Mouse (Mus musculus): ENCODE measurements around the gene A930033H14Rik. TPM values are rescaled to one million over a fixed set of nuclear protein-coding genes. Genes with fewer than 3 reads are reported as not detected.

Gene A930033H14Rik
- polyA plus RNA-seq, 1 experiment from 2014 or later, result 1.4 TPM

- peak overlapping the region; percentile 100 for H3K27ac ChIP-seq (ENCODE audit: low read length)
- H3K27me3 ChIP-seq (ENCODE audit: control insufficient read depth, insufficient read depth, low read length), result no peaks in the 10 kb centered on the region
- no peaks in the 10 kb centered on the region for H3K9me3 ChIP-seq (replicated peaks; ENCODE audit: control insufficient read depth, low read length)
- peaks cover 16% of the 10 kb centered on the region for H3K4me1 ChIP-seq (ENCODE audit: control insufficient read depth, insufficient read depth, low read length)
- H3K4me3 ChIP-seq (ENCODE audit: low read length), result peak overlapping the region; percentile 88
- peak overlapping the region; percentile 94 for H3K4me2 ChIP-seq (ENCODE audit: low read depth, low read length)
- peaks cover 10% of the 10 kb centered on the region for H3K36me3 ChIP-seq (ENCODE audit: control insufficient read depth, insufficient read depth)
- ATAC-seq (replicated peaks; ENCODE audit: extremely low read depth, insufficient read depth, low FRiP score), result no peak
- WGBS, result 53% methylated on average over 8 of the region's 8 CpGs
- peak overlapping the region; percentile 91; the same call in 1 of the 2 replicates for H3K9ac ChIP-seq (ENCODE audit: low read length)
Measured at GRCm38 (mm10) chr10:69211560-69211959, 1.3 kb downstream of the A930033H14Rik start.

DNA sequence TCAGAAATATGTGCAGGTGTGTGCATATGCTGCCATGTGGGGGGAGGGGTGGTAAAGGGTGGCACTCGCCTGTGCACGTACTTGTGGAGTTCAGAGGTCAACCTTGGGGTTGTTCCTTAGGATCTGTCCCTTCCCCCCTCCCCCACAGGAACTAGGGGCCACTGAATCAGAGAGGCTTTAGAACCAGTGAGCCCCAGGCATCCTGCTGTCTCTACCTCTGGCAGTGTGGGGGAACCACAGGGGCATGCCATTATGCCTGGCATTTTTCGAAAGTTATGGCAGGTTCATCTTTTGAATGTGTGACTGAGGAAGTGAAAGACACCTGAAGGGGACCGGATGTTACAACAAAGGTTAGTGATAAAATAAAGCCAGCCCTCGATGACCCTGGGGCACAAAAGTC, 2.2 kb downstream of the A930033H14Rik start:
- WGBS, result 80% methylated on average over 5 of the region's 5 CpGs
- H3K4me2 ChIP-seq (ENCODE audit: low read depth, low read length), result no peak overlapping the region
- no peak for ATAC-seq (replicated peaks; ENCODE audit: extremely low read depth, insufficient read depth, low FRiP score)
- no peak overlapping the region for H3K27ac ChIP-seq (ENCODE audit: low read length)
- H3K4me1 ChIP-seq (ENCODE audit: control insufficient read depth, insufficient read depth, low read length), result peaks cover 16% of the 10 kb centered on the region
- H3K9me3 ChIP-seq (replicated peaks; ENCODE audit: control insufficient read depth, low read length), result no peaks in the 10 kb centered on the region
- no peak overlapping the region for H3K4me3 ChIP-seq (ENCODE audit: low read length)
- H3K36me3 ChIP-seq (ENCODE audit: control insufficient read depth, insufficient read depth), result peaks cover 4% of the 10 kb centered on the region
- no peaks in the 10 kb centered on the region for H3K27me3 ChIP-seq (ENCODE audit: control insufficient read depth, insufficient read depth, low read length)
- H3K9ac ChIP-seq (ENCODE audit: low read length), result no peak overlapping the region

DNA sequence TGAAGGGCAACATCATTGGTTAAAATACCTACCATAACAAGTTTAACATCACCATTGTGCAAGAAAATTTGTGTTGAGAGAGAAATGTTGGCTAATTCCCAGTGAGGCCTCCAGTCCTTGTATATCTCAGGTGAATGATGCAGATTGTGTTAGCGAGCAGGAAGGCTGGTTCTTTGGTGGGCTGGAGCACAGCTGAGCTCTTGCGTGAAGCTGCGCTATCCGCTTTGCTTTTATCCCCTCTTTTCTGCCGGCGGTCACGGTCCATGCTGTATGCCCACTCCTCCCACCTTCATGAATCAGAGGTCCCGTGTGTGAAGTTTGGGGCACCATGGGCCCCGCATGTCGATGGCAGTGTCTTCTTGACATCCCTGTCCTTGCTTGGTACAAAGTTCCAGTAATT, 2.9 kb downstream of the A930033H14Rik start:
- Histone ChIP-seq H3K4me2 (ENCODE audit: low read depth, low read length) (no peak overlapping the region), H3K4me3 (ENCODE audit: low read length) (no peak overlapping the region), H3K36me3 (ENCODE audit: control insufficient read depth, insufficient read depth) (peaks cover 4% of the 10 kb centered on the region), H3K9me3 (replicated peaks; ENCODE audit: control insufficient read depth, low read length) (no peaks in the 10 kb centered on the region), H3K9ac (ENCODE audit: low read length) (no peak overlapping the region), H3K27me3 (ENCODE audit: control insufficient read depth, insufficient read depth, low read length) (no peaks in the 10 kb centered on the region), H3K27ac (ENCODE audit: low read length) (no peak overlapping the region), H3K4me1 (ENCODE audit: control insufficient read depth, insufficient read depth, low read length) (peaks cover 18% of the 10 kb centered on the region)
- no peak for ATAC-seq (replicated peaks; ENCODE audit: extremely low read depth, insufficient read depth, low FRiP score)
- WGBS, result 95% methylated on average over 10 of the region's 10 CpGs

- no peak for ATAC-seq (replicated peaks; ENCODE audit: extremely low read depth, insufficient read depth, low FRiP score)
- no peak overlapping the region for H3K27ac ChIP-seq (ENCODE audit: low read length)
- no peak overlapping the region for H3K9ac ChIP-seq (ENCODE audit: low read length)
- peaks cover 14% of the 10 kb centered on the region for H3K4me1 ChIP-seq (ENCODE audit: control insufficient read depth, insufficient read depth, low read length)
- H3K4me2 ChIP-seq (ENCODE audit: low read depth, low read length), result no peak overlapping the region
- H3K4me3 ChIP-seq (ENCODE audit: low read length), result no peak overlapping the region
- no peaks in the 10 kb centered on the region for H3K9me3 ChIP-seq (replicated peaks; ENCODE audit: control insufficient read depth, low read length)
- 93% methylated on average over 3 of the region's 3 CpGs for WGBS
- H3K27me3 ChIP-seq (ENCODE audit: control insufficient read depth, insufficient read depth, low read length), result no peaks in the 10 kb centered on the region
- H3K36me3 ChIP-seq (ENCODE audit: control insufficient read depth, insufficient read depth), result peaks cover 4% of the 10 kb centered on the region
Measured at GRCm38 (mm10) chr10:69208705-69209104, 4.2 kb downstream of the A930033H14Rik start.

DNA sequence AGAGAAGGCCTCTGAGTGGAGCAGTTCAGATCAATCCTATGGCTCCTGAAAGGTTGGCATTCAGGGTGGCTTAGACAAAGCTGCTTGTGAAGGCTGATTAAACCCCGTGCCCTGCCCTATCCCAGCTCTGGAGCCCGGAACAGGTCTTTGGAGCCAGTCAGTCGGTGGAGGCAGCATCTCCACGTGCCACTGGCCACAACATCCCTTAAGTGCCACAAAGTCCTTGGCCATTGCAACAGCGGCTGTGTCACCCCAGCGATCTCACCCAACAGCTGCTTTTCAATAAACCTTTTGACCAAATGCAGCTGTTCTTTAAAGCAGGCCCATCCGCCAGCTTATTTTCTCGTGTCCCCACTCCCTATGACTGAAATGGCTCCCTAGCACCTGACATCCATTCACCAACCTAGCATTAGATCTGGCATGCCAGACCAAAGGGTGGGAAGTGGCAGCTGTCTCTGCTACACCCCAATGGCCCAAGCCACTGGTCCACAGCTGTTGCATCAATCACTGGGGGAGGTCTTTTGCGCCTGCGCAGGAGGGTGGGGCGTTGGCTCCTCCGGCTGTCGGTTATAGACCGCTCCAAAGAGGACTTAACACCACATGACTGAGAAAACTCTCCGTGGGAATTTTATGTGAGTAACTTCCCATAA, 4.8 kb downstream of the A930033H14Rik start:
- Histone ChIP-seq H3K27ac (ENCODE audit: low read length) (no peak overlapping the region), H3K36me3 (ENCODE audit: control insufficient read depth, insufficient read depth) (peaks cover 4% of the 10 kb centered on the region), H3K27me3 (ENCODE audit: control insufficient read depth, insufficient read depth, low read length) (no peaks in the 10 kb centered on the region), H3K9ac (ENCODE audit: low read length) (no peak overlapping the region), H3K9me3 (replicated peaks; ENCODE audit: control insufficient read depth, low read length) (no peaks in the 10 kb centered on the region), H3K4me3 (ENCODE audit: low read length) (no peak overlapping the region), H3K4me2 (ENCODE audit: low read depth, low read length) (no peak overlapping the region), H3K4me1 (ENCODE audit: control insufficient read depth, insufficient read depth, low read length) (peaks cover 14% of the 10 kb centered on the region)
- no peak for ATAC-seq (replicated peaks; ENCODE audit: extremely low read depth, insufficient read depth, low FRiP score)
- WGBS, result 85% methylated on average over 15 of the region's 15 CpGs

DNA sequence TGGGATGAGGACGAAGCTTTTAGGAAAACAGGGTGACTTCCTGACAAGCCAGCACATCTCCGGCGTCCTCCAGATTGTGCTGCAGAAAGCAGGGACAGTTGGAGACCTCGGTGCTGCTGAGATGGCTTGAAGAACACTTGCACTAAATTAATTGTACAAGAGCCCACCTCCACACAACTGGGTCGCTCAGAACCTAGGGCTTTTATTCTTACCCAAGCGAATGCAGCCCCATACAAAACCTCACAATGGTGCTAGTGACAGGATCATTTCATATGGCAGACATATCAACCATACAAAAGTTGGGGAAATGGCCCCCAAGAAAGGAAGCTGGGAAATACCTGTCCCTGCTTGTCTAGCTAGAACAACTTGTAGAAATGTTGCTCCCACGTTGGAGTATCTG, 5.4 kb downstream of the A930033H14Rik start:
- no peak for ATAC-seq (replicated peaks; ENCODE audit: extremely low read depth, insufficient read depth, low FRiP score)
- 70% methylated on average over 7 of the region's 7 CpGs for WGBS

GRCm38 (mm10) chr10:69206081-69206480, 6.8 kb downstream of the A930033H14Rik start:
- peaks cover 4% of the 10 kb centered on the region for H3K36me3 ChIP-seq (ENCODE audit: control insufficient read depth, insufficient read depth)
- H3K4me1 ChIP-seq (ENCODE audit: control insufficient read depth, insufficient read depth, low read length), result peaks cover 7% of the 10 kb centered on the region
- H3K4me2 ChIP-seq (ENCODE audit: low read depth, low read length), result no peak overlapping the region
- no peak overlapping the region for H3K9ac ChIP-seq (ENCODE audit: low read length)
- H3K9me3 ChIP-seq (replicated peaks; ENCODE audit: control insufficient read depth, low read length), result no peaks in the 10 kb centered on the region
- no peak overlapping the region for H3K27ac ChIP-seq (ENCODE audit: low read length)
- ATAC-seq (replicated peaks; ENCODE audit: extremely low read depth, insufficient read depth, low FRiP score), result no peak
- no peaks in the 10 kb centered on the region for H3K27me3 ChIP-seq (ENCODE audit: control insufficient read depth, insufficient read depth, low read length)
- H3K4me3 ChIP-seq (ENCODE audit: low read length), result no peak overlapping the region
- 72% methylated on average over 6 of the region's 6 CpGs for WGBS

More for the DNA sequence above, 5.4 kb downstream of the A930033H14Rik start:
- no peaks in the 10 kb centered on the region for H3K9me3 ChIP-seq (replicated peaks; ENCODE audit: control insufficient read depth, low read length)
- no peak overlapping the region for H3K4me2 ChIP-seq (ENCODE audit: low read depth, low read length)
- no peaks in the 10 kb centered on the region for H3K27me3 ChIP-seq (ENCODE audit: control insufficient read depth, insufficient read depth, low read length)
- H3K9ac ChIP-seq (ENCODE audit: low read length), result no peak overlapping the region
- H3K36me3 ChIP-seq (ENCODE audit: control insufficient read depth, insufficient read depth), result peaks cover 4% of the 10 kb centered on the region
- peaks cover 14% of the 10 kb centered on the region for H3K4me1 ChIP-seq (ENCODE audit: control insufficient read depth, insufficient read depth, low read length)
- H3K4me3 ChIP-seq (ENCODE audit: low read length), result no peak overlapping the region
- no peak overlapping the region for H3K27ac ChIP-seq (ENCODE audit: low read length)

DNA sequence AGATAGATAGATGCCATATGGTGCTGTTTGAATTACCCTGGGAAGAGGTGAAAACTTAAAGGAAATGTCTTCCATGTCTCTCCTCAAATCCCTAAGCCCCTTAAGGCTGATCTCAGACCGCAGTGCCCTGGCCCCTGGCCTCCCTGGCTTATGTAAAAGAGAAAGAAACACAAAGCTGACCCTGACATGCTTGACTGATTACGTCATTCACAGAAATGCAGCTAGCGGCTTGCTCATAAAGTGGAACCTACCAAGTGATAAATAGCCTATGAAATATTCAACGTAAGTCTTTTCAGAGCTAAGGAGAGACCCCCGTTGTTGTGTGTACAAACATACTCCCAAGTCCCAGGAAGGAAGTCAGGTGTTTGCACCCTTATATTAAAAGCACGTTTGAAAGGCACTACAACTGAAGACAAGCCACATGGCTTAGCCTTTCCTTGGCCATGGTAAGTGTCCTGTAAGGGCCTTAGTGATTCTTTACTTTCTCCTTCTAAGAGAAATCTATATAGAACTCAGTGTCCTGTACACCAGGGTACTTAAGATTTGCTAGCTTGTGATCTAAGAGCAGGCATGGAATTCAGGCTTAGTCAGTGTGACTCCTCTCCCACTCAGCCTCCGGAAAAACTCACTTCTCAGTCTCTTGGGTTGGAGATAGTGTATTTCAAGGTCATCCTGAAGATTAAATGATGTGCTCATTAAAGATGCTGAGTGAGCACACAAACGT, 8.1 kb downstream of the A930033H14Rik start:
- WGBS, result 20% methylated on average over 8 of the region's 8 CpGs
- Histone ChIP-seq H3K9me3 (replicated peaks; ENCODE audit: control insufficient read depth, low read length) (no peaks in the 10 kb centered on the region), H3K27me3 (ENCODE audit: control insufficient read depth, insufficient read depth, low read length) (no peaks in the 10 kb centered on the region), H3K36me3 (ENCODE audit: control insufficient read depth, insufficient read depth) (no peaks in the 10 kb centered on the region), H3K4me2 (ENCODE audit: low read depth, low read length) (peak overlapping the region; percentile 21; the same call in 1 of the 2 replicates), H3K27ac (ENCODE audit: low read length) (no peak overlapping the region; the same call in 1 of the 2 replicates), H3K4me3 (ENCODE audit: low read length) (no peak overlapping the region), H3K9ac (ENCODE audit: low read length) (no peak overlapping the region), H3K4me1 (ENCODE audit: control insufficient read depth, insufficient read depth, low read length) (peaks cover 7% of the 10 kb centered on the region)
- peak; percentile 65 for ATAC-seq (replicated peaks; ENCODE audit: extremely low read depth, insufficient read depth, low FRiP score)

GRCm38 (mm10) chr10:69193721-69194120, 19.2 kb downstream of the A930033H14Rik start:
- no peak overlapping the region for H3K9ac ChIP-seq (ENCODE audit: low read length)
- H3K27me3 ChIP-seq (ENCODE audit: control insufficient read depth, insufficient read depth, low read length), result no peaks in the 10 kb centered on the region
- 81% methylated on average over 10 of the region's 10 CpGs for WGBS
- H3K9me3 ChIP-seq (replicated peaks; ENCODE audit: control insufficient read depth, low read length), result no peaks in the 10 kb centered on the region
- ATAC-seq (replicated peaks; ENCODE audit: extremely low read depth, insufficient read depth, low FRiP score), result no peak
- H3K27ac ChIP-seq (ENCODE audit: low read length), result no peak overlapping the region
- H3K4me1 ChIP-seq (ENCODE audit: control insufficient read depth, insufficient read depth, low read length), result peaks cover 4% of the 10 kb centered on the region; the same call in 1 of the 2 replicates
- H3K36me3 ChIP-seq (ENCODE audit: control insufficient read depth, insufficient read depth), result no peaks in the 10 kb centered on the region
- H3K4me2 ChIP-seq (ENCODE audit: low read depth, low read length), result no peak overlapping the region
- H3K4me3 ChIP-seq (ENCODE audit: low read length), result no peak overlapping the region
